Mouse (Mus musculus): ENCODE results near the gene Med4. TPM values are rescaled to one million over a fixed set of nuclear protein-coding genes. Genes with fewer than 3 reads are reported as not detected.

Gene Med4
- polyA plus RNA-seq, 1 experiment from 2014 or later: 75.4 TPM

Other genes starting within 250 kb of the Med4 start
- gene Rb1, start 184.2 kb upstream of the Med4 start, polyA plus RNA-seq (2014; fragmentation: Nextera tagmentation; extraction: Ambion mirVana): 22.3 and 25.1 TPM in 2 replicates
- gene Itm2b, start 124.7 kb upstream of the Med4 start, polyA plus RNA-seq (2014; fragmentation: Nextera tagmentation; extraction: Ambion mirVana): 516 and 518 TPM in 2 replicates
- 92.8 and 105 TPM in 2 replicates for gene Sucla2, start 15.3 kb downstream of the Med4 start, polyA plus RNA-seq (2014; fragmentation: Nextera tagmentation; extraction: Ambion mirVana)
- gene Nudt15, start 38.2 kb downstream of the Med4 start, polyA plus RNA-seq (2014; fragmentation: Nextera tagmentation; extraction: Ambion mirVana): 6.8 and 7.5 TPM in 2 replicates
- not detected in 2 replicates for gene Gm21750, start 151.2 kb downstream of the Med4 start, polyA plus RNA-seq (2014; fragmentation: Nextera tagmentation; extraction: Ambion mirVana)